Mouse (Mus musculus) bone marrow, adult 2 months (tissue): ENCODE measurements around the gene Naa80.
A peak's percentile ranks its signal among the peaks of the same experiment; 100 is the strongest.

Experiments used
- CTCF ChIP-seq: fragments of 200-500 bp; IDR thresholded peaks from 2 replicates; pipeline ENCODE4 v1.5.1; 2011; ENCODE audit warnings: low read length, control low read depth; ENCODE audit not compliant: control insufficient read depth, insufficient read depth
- POLR2A ChIP-seq: fragments of 200-500 bp; IDR thresholded peaks from 2 replicates; pipeline ENCODE4 v1.6.1; 2011; ENCODE audit warnings: low read depth, mild to moderate bottlenecking, control low read depth, low read length, borderline replicate concordance; ENCODE audit not compliant: control insufficient read depth

- TF ChIP-seq CTCF (no peak), POLR2A (peak; percentile 93)
Measured at GRCm38 (mm10) chr9:107586974-107587832, 8.5 kb downstream of the Naa80 start, which contains the start of gene Ifrd2.
